Mouse (Mus musculus) cortical plate, adult 2 months (tissue): ENCODE results near the gene Otx2.
"Not testable (repeated sequence)": the region's sequence is repeated elsewhere in the genome, so short reads cannot be mapped to it uniquely, and the experiment has no call there.

Experiments used
- CTCF ChIP-seq: fragments of 200-500 bp; IDR thresholded peaks from 2 replicates; pipeline ENCODE4 v1.5.1; 2011; ENCODE audit warnings: mild to moderate bottlenecking, control low read depth, low read length; ENCODE audit not compliant: insufficient read depth; ENCODE audit errors: extremely low read depth
- POLR2A ChIP-seq: fragments of 200-500 bp; IDR thresholded peaks from 2 replicates; pipeline ENCODE4 v1.6.1; 2011; ENCODE audit warnings: mild to moderate bottlenecking, low read length, control low read depth; ENCODE audit not compliant: insufficient read depth; ENCODE audit errors: extremely low read depth

DNA sequence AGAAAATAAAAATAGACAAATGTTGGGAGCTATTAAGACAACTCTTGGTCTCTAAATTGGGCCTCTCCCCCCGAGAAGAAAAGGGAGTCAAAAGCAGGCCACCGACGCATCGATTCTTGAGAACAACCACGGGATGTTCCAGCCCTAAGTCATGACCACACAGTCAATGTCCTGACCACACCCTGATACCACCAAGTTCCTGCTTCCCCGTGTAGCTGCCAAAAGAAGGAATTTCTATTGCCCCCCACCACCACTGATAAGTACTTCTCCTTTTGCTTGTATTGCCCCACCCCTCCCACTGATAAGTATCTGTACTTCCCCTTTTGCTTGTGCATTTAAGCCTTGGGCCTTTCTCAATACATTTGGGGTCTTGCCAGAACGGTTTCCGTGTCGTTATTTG lies 50.9 kb downstream of the Otx2 start:
- TF ChIP-seq CTCF, POLR2A: not testable (repeated sequence)
